Comparison of ENCODE assay signal across 28 mouse cellular contexts in genomic region chr16:11843441-11843840, GRCm38 (mm10).
DNase-seq lines count a peak whose midpoint lies in the region; ATAC-seq and TF ChIP-seq lines count a peak whose summit lies in the region.
"Had no signal": no experiment of that assay in that cellular context is flagged by ENCODE, and none has a peak within 500 bp of the region (broad histone marks: within the 10 kb centered on the region; RNA-seq: fewer than 3 reads in every experiment).

No protein-coding gene starts in this region.

- 73% methylated on average over 2 of the region's 2 CpGs for WGBS in liver, postnatal 0 days (ENCODE audit: insufficient replicate concordance)
- 64% methylated on average over 2 of the region's 2 CpGs for WGBS in liver, embryonic 11.5 days

- H3K4me3 ChIP-seq in liver, postnatal 0 days (ENCODE audit: low read depth, low read length): no peak overlapping the region
- no peak overlapping the region for H3K4me3 ChIP-seq in liver, embryonic 11.5 days (ENCODE audit: low read depth, low read length)
- no peak overlapping the region for H3K4me3 ChIP-seq in G1E (ENCODE audit: low read depth, low read length)
- H3K4me3 ChIP-seq: hindbrain, embryonic 13.5 days; limb, embryonic 13.5 days; liver, embryonic 12.5 days; megakaryocyte, embryonic 14.5 days; midbrain, embryonic 12.5 days; neural tube, embryonic 15.5 days had no signal

- no peak for TF ChIP-seq EP300 in liver, postnatal 0 days (IDR thresholded peaks at IDR 0.05; ENCODE audit: low read depth)

- ATAC-seq in liver, postnatal 0 days: no peak
- no peak for ATAC-seq in liver, embryonic 11.5 days (replicated peaks; ENCODE audit: low FRiP score)
- peak; percentile 68 for ATAC-seq in G1E (ENCODE audit: extremely low read depth, insufficient number of reproducible peaks, low FRiP score, poor library complexity, severe bottlenecking)
- ATAC-seq in common myeloid progenitor, adult 5-6 weeks (replicated peaks; ENCODE audit: low read depth, poor library complexity, severe bottlenecking): peak; percentile 84
- peak; percentile 87 for ATAC-seq in megakaryocyte progenitor cell, adult 5-6 weeks (replicated peaks; ENCODE audit: poor library complexity)
- ATAC-seq: CD4-positive, CD25-positive, alpha-beta regulatory T cell, adult 4 months; forebrain, embryonic 14.5 days; intestine, embryonic 16.5 days; liver, embryonic 12.5 days had no signal

- H3K4me2 ChIP-seq in liver, postnatal 0 days (ENCODE audit: low read depth, low read length): no peak overlapping the region
- H3K4me2 ChIP-seq in liver, embryonic 11.5 days: no peak overlapping the region
- H3K4me2 ChIP-seq: hindbrain, embryonic 13.5 days; limb, embryonic 13.5 days; liver, embryonic 12.5 days; midbrain, embryonic 12.5 days; neural tube, embryonic 15.5 days had no signal

- intact Hi-C loops in left cerebral cortex, postnatal 10 days (cut with DNase I): no loop called here

- no peaks in the 10 kb centered on the region for H3K27me3 ChIP-seq in liver, postnatal 0 days (ENCODE audit: insufficient read depth, low read length)
- H3K27me3 ChIP-seq in liver, embryonic 11.5 days (replicated peaks; ENCODE audit: control insufficient read depth, insufficient read depth, low read length): no peaks in the 10 kb centered on the region
- H3K27me3 ChIP-seq in G1E (ENCODE audit: insufficient read depth, low read length): no peaks in the 10 kb centered on the region
- H3K27me3 ChIP-seq: hindbrain, embryonic 13.5 days; limb, embryonic 13.5 days; liver, embryonic 12.5 days; megakaryocyte, embryonic 14.5 days; midbrain, embryonic 12.5 days; neural tube, embryonic 15.5 days had no signal

- H3K9ac ChIP-seq in liver, postnatal 0 days (replicated peaks): no peak overlapping the region
- H3K9ac ChIP-seq in liver, embryonic 11.5 days (ENCODE audit: low read depth, low read length): no peak overlapping the region
- H3K9ac ChIP-seq: hindbrain, embryonic 13.5 days; limb, embryonic 13.5 days; liver, embryonic 12.5 days; midbrain, embryonic 12.5 days; neural tube, embryonic 15.5 days had no signal

- H3K9me3 ChIP-seq in liver, postnatal 0 days (ENCODE audit: low read length): no peaks in the 10 kb centered on the region
- H3K9me3 ChIP-seq in liver, embryonic 11.5 days (ENCODE audit: control insufficient read depth, low read length): no peaks in the 10 kb centered on the region
- no peaks in the 10 kb centered on the region for H3K9me3 ChIP-seq in G1E (replicated peaks)
- H3K9me3 ChIP-seq: hindbrain, embryonic 13.5 days; limb, embryonic 13.5 days; liver, embryonic 12.5 days; midbrain, embryonic 12.5 days; neural tube, embryonic 15.5 days had no signal

- no peak for TF ChIP-seq CTCF in liver, postnatal 0 days (IDR thresholded peaks at IDR 0.05; ENCODE audit: low read depth)
- no peak for TF ChIP-seq CTCF in G1E (IDR thresholded peaks at IDR 0.05; ENCODE audit: low read depth, low read length)

- DNase-seq in liver, postnatal 0 days: peak; percentile 15
- DNase-seq in liver, embryonic 11.5 days (ENCODE audit: low spot score): no peak
- DNase-seq in G1E (ENCODE audit: low spot score) (peak; percentile 47), adipocyte (ENCODE audit: low spot score) (no peak)
- DNase-seq in yolk sac, embryonic 10.5 days (ENCODE audit: low spot score): no peak
- no peak for DNase-seq in left cerebral cortex, postnatal 10 days (ENCODE audit: extremely low spot score in 1 of 2, low spot score in 2 of 2)
- DNase-seq: adrenal gland, postnatal 25 days; cerebellum, adult 2 months; cerebellum, postnatal 14 days; gastrocnemius, postnatal 25 days; heart, postnatal 14 days; kidney, adult 8-10 months; lung, adult 18-20 months; lung, postnatal 10 days; right cerebral cortex, postnatal 25 days; thymus, postnatal 14 days had no signal

- H3K4me1 ChIP-seq in liver, postnatal 0 days (ENCODE audit: insufficient read depth): no peaks in the 10 kb centered on the region
- no peaks in the 10 kb centered on the region for H3K4me1 ChIP-seq in liver, embryonic 11.5 days (replicated peaks; ENCODE audit: control insufficient read depth, insufficient read depth, low read length)
- H3K4me1 ChIP-seq in G1E (ENCODE audit: insufficient read depth, low read depth, low read length): peaks cover 9% of the 10 kb centered on the region
- H3K4me1 ChIP-seq: hindbrain, embryonic 13.5 days; limb, embryonic 13.5 days; liver, embryonic 12.5 days; midbrain, embryonic 12.5 days; neural tube, embryonic 15.5 days had no signal

- H3K36me3 ChIP-seq in liver, postnatal 0 days (replicated peaks; ENCODE audit: insufficient read depth, low read length): no peaks in the 10 kb centered on the region
- no peaks in the 10 kb centered on the region for H3K36me3 ChIP-seq in liver, embryonic 11.5 days (ENCODE audit: control insufficient read depth, insufficient read depth, low read length)
- peaks cover 78% of the 10 kb centered on the region for H3K36me3 ChIP-seq in G1E (replicated peaks)
- H3K36me3 ChIP-seq: hindbrain, embryonic 13.5 days; limb, embryonic 13.5 days; midbrain, embryonic 12.5 days; neural tube, embryonic 15.5 days had no signal

- H3K27ac ChIP-seq in liver, postnatal 0 days (ENCODE audit: low read depth): no peak overlapping the region
- no peak overlapping the region for H3K27ac ChIP-seq in liver, embryonic 11.5 days (ENCODE audit: low read depth, low read length)
- H3K27ac ChIP-seq: hindbrain, embryonic 13.5 days; kidney, postnatal 0 days; limb, embryonic 13.5 days; liver, embryonic 12.5 days; midbrain, embryonic 12.5 days; neural tube, embryonic 15.5 days had no signal

Comparison
In these comparisons a context has a peak if more than half of its experiments do, and no peak if none do; other contexts are left out.
1. DNase-seq: peak in liver, postnatal 0 days (single experiment) and G1E (single experiment); none in liver, embryonic 11.5 days (single experiment), adipocyte (single experiment), yolk sac, embryonic 10.5 days (single experiment) and left cerebral cortex, postnatal 10 days (0 of 2).
2. ATAC-seq: peak in G1E (single experiment), common myeloid progenitor, adult 5-6 weeks (single experiment) and megakaryocyte progenitor cell, adult 5-6 weeks (single experiment); none in liver, postnatal 0 days (single experiment) and liver, embryonic 11.5 days (single experiment).